Mouse (Mus musculus) megakaryocyte, embryonic 14.5 days (primary cell): ENCODE results near the gene Spatc1l.

ENCODE experiments used
- FLI1 ChIP-seq: IDR thresholded peaks from 2 replicates; pipeline ENCODE4 v1.6.1; 2012; ENCODE audit warnings: low read length, inconsistent platforms, mixed read lengths
- GATA1 ChIP-seq: IDR thresholded peaks from 3 replicates; pipeline ENCODE4 v1.6.1; 2012; ENCODE audit warnings: mixed read lengths, low read length, inconsistent platforms, borderline replicate concordance

GRCm38 (mm10) chr10:76572151-76572550 is 10.1 kb downstream of the Spatc1l start:
- no peak for TF ChIP-seq GATA1
- TF ChIP-seq FLI1: no peak
